Mouse (Mus musculus) midbrain, embryonic 11.5 days (tissue): ENCODE data around the gene Stradb. TPM values are rescaled to one million over a fixed set of nuclear protein-coding genes. Genes with fewer than 3 reads are reported as not detected.

ENCODE experiments used
- polyA plus RNA-seq: library from polyadenylated mRNA; unstranded; fragments of >200 nt; fragmentation: Nextera tagmentation; extraction: Ambion mirVana; gene quantifications from 2 replicates; pipeline ENCODE4 v1.2.1, GENCODE M21; 2014

The Stradb gene
- polyA plus RNA-seq, 1 experiment from 2014 or later = 35.1 TPM

Other genes starting within 250 kb of the Stradb start
- gene Casp8, start 178.1 kb upstream of the Stradb start, polyA plus RNA-seq = 10.4 and 12.1 TPM in 2 replicates
- 11.1 and 12.5 TPM in 2 replicates for gene Trak2, start 92 bp upstream of the Stradb start, polyA plus RNA-seq
- gene C2cd6, start 121.4 kb downstream of the Stradb start, polyA plus RNA-seq = not detected in 2 replicates
- gene Tmem237, start 146.9 kb downstream of the Stradb start, polyA plus RNA-seq = 59.4 and 59.6 TPM in 2 replicates
- 0.20 and 0.32 TPM in 2 replicates for gene Mpp4, start 189.9 kb downstream of the Stradb start, polyA plus RNA-seq